Mouse (Mus musculus) frontal cortex, adult 2 months (tissue): ENCODE results near the gene Ptprm. TPM values are rescaled to one million over a fixed set of nuclear protein-coding genes. Genes with fewer than 3 reads are reported as not detected.

ENCODE experiments used
- DNase-seq, 2 experiments: peaks; one replicate each; pipeline ENCODE4 v3.0.0; 2022; ENCODE audit warnings: low spot score in 1 of 2; ENCODE audit errors: extremely low spot score in 1 of 2
- polyA plus RNA-seq: library from polyadenylated mRNA; depleted of rRNA; stranded (reverse); fragments of >200 nt; gene quantifications from 2 replicates; pipeline ENCODE4 v1.2.3, GENCODE M21; 2012

Gene Ptprm
- polyA plus RNA-seq, 1 experiment: 34.7 TPM

DNA sequence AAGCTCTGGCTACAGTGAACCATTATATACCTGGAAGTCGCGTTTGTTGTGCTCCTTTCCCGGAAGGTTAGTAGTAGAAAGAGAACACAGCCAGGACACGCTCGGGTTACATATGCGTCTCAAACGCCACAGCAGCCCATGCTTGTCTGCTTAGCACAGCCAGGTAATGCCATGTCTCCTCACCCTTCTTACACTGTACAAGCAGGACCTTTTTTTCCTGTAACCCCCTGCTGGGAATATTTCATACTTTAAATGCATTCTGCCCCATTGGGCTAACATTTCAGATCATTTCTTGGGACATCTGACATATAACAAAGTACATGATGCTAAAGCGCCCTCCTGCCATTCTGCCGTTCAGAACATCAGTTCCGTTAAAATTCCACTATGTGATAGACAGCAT is 540.9 kb downstream of the Ptprm start:
- no peak for DNase-seq

DNA sequence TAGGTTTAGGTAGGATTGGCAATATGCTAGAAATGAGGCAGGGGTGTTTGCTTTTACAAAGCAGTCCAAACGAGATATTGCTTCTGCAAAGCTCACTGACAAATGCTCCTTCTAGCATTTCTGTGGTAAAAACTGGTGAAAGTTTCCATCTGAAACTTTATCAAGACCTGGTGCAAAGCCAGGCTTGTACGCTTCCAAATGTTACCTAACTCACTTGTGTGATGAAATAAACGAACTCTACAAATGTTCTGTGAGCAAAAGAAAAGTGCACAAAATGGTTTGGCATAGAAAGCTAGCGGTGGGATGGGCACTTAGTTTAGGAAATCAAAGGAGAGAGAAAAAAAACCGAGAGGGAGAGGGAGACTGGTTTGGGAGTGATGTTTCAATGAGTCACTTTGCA is 544.5 kb downstream of the Ptprm start:
- no peak for DNase-seq

DNA sequence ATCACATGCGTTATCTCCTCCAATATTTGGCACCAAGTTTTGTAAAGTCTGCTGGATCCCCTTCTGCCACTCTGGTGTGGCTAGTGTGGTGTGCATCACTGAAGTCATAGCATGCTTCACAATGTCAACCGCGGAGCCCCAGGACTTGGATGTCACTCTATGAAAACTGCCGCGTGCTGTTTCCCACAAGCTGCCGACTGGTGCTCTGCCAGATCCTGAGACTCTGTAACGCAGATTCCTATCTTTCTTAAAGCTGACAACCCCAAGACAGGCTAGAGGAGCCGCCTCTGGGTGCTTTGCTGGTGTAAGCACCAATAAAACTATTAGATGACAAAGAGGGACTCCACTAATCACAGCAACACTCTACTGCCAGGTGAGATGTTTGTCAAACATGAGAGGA is 546.1 kb downstream of the Ptprm start:
- no peak for DNase-seq

DNA sequence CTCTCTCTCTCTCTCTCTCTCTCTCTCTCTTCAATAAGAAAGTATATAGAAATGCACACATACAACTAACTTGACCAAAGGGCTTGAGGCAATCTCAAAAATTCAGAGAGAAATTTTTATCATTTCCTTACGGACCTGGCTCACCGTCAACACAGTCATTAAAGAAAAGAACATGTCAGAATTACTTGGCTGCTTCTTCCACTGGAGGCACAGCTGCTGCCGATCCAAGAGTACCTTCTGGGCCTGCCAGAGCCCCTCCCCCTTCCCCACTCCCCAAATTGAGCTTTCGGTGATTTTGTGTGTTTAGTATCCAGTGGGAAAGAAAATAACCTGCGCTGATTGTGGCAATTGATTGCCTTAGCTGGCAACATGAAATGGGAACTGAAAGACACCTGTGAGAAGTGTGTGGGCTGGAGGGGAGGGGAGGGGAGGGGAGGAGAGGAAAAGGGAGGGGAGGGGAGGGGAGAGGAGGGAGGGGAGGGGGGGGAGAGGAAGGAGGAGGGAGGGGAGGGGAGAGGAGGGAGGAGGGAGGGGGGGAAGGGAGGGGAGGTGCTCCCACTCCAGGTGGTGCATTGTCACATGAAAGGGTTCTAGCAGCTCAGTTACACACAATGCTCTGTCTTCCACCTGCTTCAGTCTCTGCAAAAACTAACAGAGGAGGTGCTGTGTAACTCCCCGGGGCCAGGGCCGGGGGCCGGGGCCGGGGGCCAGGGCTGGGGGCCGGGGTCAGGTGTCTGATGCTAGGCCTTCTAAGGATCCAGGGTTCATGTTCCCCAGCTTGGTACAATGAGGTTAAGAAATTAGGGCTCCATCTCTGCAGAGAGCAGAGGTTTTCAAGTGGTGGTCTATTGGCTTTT is 552.2 kb downstream of the Ptprm start:
- no peak for DNase-seq

DNA sequence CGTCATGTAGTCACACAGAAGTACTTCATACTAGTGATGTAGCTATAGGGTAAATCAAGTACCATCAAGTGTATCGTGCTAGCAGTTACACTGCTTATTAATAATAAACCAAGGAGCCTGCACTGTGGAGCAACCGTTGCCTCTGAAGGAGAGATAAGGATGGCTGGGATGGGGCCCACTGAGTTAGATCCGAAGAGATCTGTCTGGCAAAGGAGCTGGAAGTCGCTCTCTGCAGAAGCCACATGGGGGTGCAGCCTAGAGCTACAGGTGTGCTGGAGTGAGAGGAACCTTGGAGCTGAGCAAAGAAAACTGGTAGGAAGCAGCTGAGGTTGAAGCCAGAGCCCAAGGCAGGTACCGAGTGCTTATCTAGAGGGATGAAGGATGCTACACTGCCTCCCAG is 554.0 kb downstream of the Ptprm start:
- no peak for DNase-seq

DNA sequence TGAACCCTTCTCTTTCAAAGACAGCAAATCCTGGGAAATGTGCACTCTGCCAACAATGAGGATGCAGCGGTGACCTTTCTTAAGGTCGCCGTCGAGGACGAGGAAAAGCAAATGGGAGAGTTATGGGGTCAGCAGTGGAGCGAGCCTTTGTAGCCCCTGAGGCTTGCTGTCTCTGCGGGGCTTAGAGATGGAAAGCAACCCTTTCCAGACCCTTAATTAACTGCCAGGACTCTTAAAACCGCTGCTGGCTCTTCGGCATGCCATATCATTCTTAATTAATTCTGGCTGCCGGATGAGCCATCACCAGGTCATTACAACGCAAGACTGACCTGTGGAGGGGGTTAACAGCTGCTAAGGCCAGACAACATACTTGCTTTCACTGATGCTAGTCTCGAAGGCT is 568.1 kb downstream of the Ptprm start:
- DNase-seq: no peak

DNA sequence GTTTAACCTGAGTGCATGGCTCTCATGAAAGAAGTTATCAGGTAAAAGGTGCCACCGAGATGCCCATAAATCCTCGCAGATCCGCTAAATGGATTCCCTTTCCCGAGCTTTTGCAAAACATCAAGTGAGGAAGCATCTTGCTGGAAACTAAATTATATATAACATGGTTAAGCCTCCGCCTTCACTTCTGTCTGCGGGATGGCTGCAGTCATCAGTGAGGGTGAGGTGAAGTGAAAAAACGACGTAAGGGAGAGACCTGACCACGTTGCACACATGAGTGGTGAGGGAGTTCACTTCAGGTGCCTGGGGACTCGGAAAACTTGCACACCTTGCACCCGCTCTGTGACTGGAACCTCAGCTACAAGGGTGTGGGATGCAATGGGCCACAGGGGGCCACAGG is 568.7 kb downstream of the Ptprm start:
- DNase-seq: no peak

DNA sequence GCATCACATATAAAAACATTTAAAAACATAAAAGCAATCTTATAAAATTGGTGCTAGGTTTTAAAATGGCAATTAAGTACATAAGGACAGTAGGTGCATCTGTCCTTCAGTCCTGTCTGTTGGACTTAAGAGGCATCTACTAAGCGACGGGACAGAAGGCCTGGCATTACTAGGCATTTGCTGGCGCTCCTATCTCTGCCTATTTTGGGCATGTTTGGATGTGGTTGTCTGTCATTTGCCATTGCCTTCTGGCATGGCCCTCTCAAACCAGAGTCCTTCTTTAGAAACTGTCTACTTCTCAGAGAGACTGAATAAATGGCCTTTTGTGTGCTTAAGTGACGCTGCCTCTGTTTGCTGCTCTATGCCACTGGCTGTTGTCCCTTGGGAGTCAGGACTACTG is 570.7 kb downstream of the Ptprm start:
- no peak for DNase-seq

DNA sequence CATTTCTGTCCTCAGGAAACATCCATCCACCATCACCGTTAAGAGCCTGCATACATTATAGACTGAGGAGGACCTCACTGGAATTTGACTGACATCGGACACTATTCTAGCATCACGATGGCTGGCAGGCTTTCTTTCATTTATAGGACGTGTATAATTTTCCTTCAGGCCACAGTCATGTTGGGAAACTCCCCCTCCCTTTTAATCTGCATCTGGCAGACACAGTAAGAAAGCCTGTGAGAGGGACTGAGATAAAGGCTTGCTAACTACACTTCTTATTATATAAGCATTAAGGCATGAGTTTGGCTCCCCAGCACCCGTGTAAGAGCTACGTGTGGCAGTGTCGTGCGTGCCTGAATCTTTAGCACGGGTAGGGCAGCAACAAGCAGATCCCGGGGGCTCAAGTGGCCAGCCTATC is 571.2 kb downstream of the Ptprm start:
- no peak for DNase-seq

DNA sequence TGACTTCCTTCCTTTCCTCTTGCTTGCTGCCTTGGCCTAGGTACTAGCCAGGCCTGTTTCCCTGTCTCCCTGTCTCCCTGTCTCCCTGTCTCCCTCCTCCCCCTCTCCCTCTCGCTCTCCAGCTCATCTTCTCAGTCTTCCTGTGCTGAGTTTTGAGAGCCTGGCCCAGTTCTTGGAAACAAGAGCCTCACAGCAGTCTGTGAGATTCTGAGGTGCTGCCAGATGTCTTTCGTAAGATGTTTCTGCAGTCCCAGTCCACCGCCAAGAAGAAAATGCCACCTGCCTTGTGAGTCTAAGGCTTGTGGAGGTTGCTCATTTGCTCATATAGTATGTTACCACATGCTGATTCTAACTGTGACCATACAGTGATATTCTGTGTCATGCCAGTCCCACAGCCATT is 572.3 kb downstream of the Ptprm start:
- DNase-seq: peak; percentile 12 to 58

DNA sequence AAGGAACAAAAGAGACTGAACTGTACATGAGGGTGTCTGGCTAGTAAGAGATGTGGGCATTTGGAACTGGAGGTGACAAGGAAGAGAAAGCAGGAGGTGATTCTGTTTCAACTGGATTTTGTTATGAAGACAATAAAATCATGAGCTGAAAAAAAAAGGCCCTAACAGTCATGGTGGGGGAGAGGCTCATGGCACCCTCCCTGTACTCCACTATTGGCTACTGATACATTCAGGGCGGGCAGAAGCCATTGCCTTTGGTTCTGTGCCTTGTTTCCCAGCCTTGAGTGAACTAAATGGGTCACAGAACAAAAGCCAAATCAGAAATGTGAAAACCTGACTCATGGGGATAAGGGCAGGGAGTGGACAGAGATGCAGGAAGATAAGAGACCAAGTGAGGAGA is 575.2 kb downstream of the Ptprm start:
- DNase-seq: no peak

DNA sequence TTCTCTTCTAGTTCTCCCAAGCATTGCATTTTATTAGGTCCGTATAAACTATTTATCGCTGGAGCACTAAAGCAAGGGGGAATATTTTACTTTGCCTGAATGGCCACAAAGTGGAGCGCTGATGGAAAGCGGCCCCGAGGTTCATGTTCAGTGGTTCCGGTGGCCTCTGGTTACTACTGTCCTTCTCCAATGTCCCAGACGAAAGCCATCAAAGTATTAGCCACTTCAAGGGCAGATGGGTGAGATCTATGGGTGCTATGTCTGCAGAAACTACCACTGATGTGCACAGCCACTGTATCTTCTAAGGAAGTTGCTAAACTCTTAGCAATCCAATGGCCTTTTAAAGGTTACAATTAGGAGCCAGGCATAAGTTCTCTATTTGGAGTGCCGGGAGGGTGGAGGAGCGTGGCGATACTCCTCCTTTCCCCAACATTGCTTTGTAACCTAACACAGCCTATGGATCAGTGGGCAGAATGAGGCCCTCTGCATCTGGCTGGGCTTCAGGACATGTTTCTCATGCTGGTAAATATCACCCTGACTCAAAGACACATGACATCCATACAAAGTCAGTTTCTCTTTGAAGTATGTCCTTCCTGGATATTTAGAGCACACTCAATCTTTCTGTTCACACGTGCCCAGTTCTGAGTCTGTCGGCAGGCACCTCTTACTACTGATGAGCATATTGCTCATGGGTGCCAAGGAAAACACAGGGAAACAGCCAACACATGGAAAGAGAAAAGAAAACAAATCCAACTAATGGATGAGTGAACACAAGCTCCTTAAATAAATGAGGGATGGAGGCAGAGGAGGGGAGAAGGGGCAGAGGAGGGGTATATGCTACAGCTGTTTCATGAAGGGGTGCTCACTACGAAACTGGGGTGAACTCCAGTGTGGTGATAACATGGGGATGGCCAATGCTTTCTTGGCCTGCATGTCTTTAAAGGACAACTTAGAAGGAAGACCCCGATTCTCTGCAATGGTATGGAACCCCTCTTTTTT is 584.6 kb downstream of the Ptprm start:
- DNase-seq: no peak

DNA sequence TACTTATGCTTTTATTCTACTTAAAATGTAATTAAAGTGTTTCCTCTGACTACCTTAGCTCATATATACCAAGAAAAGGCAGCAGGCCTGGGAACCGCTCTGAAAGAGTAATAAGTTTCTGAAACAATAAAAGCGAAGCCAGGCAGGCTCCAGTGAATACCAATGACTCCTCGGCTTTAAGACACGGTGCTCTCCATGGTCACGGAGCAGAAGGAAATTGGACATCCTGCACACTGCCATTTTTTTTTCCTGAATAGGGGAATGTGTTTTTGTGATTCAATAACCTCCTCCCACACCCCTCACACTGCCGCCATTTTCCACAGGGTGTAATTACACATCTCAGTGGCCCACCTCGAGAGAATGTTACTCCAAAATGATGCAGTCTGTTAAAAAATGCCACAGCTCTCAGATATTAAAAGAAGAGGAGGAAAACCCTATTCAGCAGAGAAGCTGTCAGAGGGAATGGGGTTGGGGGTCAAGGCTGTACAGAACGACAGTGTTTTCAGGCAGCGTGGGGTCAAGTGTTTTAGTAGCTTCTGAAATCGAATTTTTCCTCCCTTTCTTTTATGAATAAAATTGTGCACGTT is 585.5 kb downstream of the Ptprm start:
- no peak for DNase-seq

DNA sequence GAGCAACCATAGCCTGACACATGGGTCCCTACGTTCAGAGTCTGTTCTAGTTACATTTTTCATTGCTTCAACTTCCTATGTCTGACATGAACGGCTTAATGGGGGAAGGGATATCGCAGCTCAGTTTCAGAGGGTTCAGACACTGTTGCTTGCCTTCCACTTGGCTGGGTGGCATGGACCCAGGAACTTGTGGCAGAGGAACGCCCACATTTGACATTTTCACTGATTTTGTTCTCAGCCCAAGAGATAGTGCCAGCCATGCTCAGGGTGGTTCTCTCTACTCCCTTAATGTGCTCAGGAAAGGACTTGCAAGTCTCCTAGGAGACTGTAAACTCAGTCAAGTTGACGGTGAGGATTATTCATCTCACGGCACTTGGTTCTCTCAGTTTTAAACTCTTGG is 588.1 kb downstream of the Ptprm start:
- DNase-seq: no peak

DNA sequence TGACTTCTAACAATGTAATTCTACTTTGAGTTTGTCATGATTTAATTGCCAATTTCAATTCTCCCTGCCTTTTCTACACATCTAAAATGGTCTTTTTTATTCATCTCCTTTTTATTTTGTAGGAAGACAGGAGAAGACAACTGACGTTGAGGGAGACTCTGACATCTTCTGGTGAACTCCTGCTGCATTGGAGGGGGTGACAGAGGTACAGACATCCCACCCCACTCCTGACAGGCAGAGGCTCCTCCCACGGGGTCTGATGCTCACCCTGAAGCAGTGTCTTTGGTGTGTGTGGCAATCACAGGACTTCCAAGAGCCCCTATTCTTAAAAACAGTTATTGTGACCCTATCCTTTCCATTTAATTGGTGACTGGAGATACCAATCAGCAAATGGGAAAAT is 589.8 kb downstream of the Ptprm start:
- no peak for DNase-seq

DNA sequence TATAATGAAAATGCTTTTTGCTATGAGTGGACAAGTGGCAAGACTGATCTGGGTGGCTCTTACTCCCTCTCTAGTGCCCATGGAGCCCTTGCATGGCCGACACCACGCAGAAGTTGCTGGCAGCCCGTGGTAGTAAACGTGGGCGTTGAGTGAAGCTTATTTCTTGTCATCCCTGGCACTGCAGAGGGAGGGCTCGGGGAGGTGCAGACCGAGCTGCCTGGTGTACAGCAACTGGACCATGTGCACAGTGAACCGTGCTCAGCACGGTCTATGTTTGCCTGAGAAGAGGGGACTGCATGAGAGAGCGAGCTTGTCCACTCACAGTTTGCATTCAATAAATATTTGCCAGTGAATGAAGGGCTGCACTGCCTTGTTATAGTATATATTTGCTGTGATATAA is 591.5 kb downstream of the Ptprm start:
- DNase-seq: no peak

DNA sequence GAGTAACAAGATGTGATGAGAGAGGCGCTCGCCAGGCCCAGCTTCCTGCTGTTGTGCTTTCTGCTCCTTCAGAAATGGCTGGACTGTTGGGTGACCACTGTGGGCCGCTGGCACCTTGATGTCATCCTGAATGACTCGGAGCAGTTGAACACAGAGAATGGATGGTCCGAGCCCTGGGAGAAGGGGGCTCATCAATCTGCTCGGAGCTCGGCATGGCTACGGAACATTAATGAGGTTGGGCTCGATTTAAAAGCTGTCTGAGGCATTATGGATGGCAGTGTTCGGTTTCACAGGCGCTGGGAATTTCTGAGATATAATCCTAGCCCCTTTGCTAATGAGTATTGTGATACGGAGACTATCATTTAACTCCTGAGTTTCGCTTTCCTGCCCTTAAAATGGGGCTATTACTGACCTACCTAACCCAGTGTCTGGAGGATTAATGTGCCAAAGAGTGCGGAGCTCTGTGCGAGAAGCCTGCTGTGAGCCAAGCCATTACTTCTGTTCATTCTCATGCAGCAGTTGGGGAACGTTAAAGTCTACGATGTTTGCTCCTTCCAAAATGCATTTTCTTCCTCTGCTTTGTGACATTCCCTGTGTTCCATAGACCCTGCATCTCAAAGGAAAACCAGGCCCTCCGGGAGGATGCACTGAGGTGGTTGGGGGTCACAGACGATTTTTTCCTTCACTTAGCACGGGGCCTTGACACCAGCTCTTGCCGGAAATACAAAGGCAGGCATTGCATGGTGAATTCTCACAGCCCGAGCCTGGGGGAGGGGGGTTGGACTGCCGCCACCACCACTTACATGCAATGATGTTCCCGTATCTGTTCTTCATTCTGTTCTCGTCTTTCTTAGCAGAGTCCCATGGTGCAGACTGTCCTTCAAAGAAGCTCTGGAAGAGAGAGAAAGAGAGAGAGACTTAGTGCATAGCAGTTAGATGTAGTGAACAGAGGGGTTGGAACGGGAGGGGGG is 592.6 kb downstream of the Ptprm start:
- DNase-seq: no peak

DNA sequence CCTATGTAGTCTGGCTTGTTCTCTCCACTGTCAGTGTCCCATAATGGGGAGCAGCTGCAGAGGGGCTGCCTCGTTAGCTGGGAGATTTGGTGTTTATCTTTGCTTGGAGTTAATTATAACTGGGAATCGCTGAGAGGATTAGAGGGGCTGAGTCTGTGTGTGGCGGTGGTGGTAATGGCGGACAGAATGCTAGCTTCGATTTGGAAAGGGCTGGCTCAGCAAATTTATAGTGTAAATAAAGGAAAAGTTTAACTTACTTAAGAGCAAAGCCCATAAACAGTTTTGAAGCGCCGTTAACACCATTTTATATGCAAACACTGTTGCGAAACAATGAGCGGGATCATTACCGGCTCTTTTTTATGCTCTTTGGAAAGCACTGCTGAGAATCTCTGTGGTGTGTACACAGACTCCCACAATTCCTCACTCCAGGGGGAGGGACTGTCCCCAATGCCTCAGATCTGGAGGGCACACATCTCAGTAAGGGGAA is 597.2 kb downstream of the Ptprm start:
- peak in 1 of 2 experiments; percentile 5 for DNase-seq

DNA sequence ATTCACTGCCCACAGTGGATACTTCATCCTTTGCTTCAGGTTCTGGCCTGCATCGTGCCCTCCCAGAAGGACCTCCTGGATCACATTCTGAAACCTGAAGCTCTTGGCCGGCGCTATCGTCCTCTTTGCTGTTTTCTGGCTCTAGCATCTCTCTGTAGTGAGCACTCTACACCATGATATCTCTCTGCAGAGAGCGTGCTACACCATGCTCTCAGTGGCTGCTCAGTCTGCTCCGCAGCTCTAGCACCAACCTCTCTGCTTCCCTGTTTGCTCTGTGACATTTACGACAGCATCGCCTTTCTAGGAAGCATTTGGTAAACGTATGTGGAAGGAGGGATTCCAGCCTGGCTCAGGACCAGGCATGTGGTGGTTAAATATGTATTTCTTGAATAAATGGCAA is 597.8 kb downstream of the Ptprm start:
- no peak for DNase-seq

DNA sequence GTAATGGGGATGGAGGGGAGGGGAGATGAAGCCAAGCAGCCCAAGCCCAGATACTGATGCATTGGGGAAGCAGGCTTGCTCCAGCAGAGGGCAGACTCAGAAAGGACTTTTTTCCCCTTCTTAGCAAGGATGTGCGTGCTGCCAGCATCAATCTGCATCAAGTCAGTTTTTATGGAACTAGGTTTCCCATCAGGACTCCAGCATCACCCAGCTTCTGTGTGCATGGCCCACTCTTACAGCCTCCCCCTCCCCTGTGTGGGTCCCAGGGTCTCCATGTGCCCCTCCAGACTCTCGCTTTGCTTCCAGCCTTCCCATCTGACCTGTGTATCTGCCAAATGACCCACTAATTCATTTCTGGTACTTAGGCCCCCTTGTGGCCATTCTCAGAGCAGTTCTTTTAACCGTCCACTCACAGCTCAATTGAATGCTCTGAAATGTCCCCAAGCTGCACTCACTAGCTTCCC is 599.0 kb downstream of the Ptprm start:
- DNase-seq: peak; percentile 18 to 59
